Mouse (Mus musculus) forebrain, embryonic 14.5 days (tissue): ENCODE data around the gene Clip4. TPM values are rescaled to one million over a fixed set of nuclear protein-coding genes. Genes with fewer than 3 reads are reported as not detected.
A peak's percentile ranks its signal among the peaks of the same experiment; 100 is the strongest.
"Not testable (repeated sequence)": the region's sequence is repeated elsewhere in the genome, so short reads cannot be mapped to it uniquely, and the experiment has no call there.

ENCODE experiments used
- ATAC-seq: fragments of 200-750 bp; cut with Nextera tagmentation; 2 replicates; pipeline ENCODE4 v1.8.0; 2017; ENCODE audit warnings: mild to moderate bottlenecking, moderate library complexity
- DNase-seq: peaks from one replicate; pipeline ENCODE4 v3.0.0-alpha.2; 2015; ENCODE audit warnings: low spot score
- H3K27ac ChIP-seq: fragments of 300-500 bp; sonication (generic); 2 replicates; pipeline ENCODE4 v1.5.1; 2014; ENCODE audit warnings: low read depth, mild to moderate bottlenecking, control low read depth, low read length, moderate library complexity
- H3K27me3 ChIP-seq: fragments of 300-500 bp; sonication (generic); replicated peaks from 2 replicates; pipeline ENCODE4 v1.6.1; 2014; ENCODE audit warnings: low read length, control low read depth, mixed read lengths; ENCODE audit not compliant: control insufficient read depth, insufficient read depth
- H3K36me3 ChIP-seq: fragments of 300-500 bp; sonication (generic); 2 replicates; pipeline ENCODE4 v1.6.1; 2014; ENCODE audit warnings: low read length, control low read depth; ENCODE audit not compliant: control insufficient read depth, insufficient read depth
- H3K4me1 ChIP-seq: fragments of 300-500 bp; sonication (generic); 2 replicates; pipeline ENCODE4 v1.6.1; 2014; ENCODE audit warnings: antibody characterized with exemption, low read length, control low read depth; ENCODE audit not compliant: control insufficient read depth, insufficient read depth
- H3K4me2 ChIP-seq: fragments of 300-500 bp; sonication (generic); 2 replicates; pipeline ENCODE4 v1.6.1; 2014; ENCODE audit warnings: mild to moderate bottlenecking, control low read depth, low read length
- H3K4me3 ChIP-seq: fragments of 300-500 bp; sonication (generic); 2 replicates; pipeline ENCODE4 v1.5.1; 2014; ENCODE audit warnings: low read depth, low read length, control low read depth
- H3K9ac ChIP-seq: fragments of 300-500 bp; sonication (generic); 2 replicates; pipeline ENCODE4 v1.6.1; 2014; ENCODE audit warnings: mild to moderate bottlenecking, low read length, control low read depth, moderate library complexity
- H3K9me3 ChIP-seq: fragments of 300-500 bp; sonication (generic); replicated peaks from 2 replicates; pipeline ENCODE4 v1.6.1; 2016; ENCODE audit warnings: low read length, control low read depth, mixed read lengths; ENCODE audit not compliant: control insufficient read depth
- WGBS: fragments of 180-500 bp; shearing (Covaris S2); extraction: QIAGEN DNeasy Blood & Tissue Kit; methylation state at CpG from one replicate; pipeline ENCODE4 v1.1.7; 2014; 5-methylcytosine and 5-hydroxymethylcytosine counted together
- polyA plus RNA-seq: library from polyadenylated mRNA; unstranded; fragments of >200 nt; fragmentation: Nextera tagmentation; extraction: Ambion mirVana; gene quantifications from 2 replicates; pipeline ENCODE4 v1.2.1, GENCODE M21; 2014

Gene Clip4
- 6.9 and 8.0 TPM in 2 replicates for polyA plus RNA-seq

DNA sequence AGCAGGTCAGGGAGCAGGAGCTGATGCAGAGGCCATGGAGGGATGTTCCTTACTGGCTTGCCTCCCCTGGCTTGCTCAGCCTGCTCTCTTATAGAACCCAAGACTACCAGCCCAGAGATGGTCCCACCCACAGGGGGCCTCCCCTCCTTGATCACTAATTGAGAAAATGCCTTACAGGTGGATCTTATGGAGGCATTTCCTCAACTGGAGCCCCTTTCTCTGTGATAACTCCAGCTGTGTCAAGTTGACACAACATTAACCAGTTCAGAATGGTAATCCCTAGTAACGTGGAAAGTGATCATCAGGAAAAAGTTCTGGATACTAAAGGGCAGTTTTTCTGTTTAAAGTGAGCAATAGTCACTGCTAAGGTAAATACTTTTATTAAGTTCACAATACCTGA lies at the start of gene Clip4:
Gene Clip4 (plus strand): TSS at position 301 of the 400 bp plus-strand sequence.
- H3K27me3 ChIP-seq, H3K4me3 ChIP-seq, H3K4me1 ChIP-seq, DNase-seq, ATAC-seq, H3K9ac ChIP-seq, H3K9me3 ChIP-seq, H3K4me2 ChIP-seq, H3K27ac ChIP-seq, H3K36me3 ChIP-seq: not testable (repeated sequence)
- WGBS: 75% methylated on average over 1 of the region's 1 CpGs

DNA sequence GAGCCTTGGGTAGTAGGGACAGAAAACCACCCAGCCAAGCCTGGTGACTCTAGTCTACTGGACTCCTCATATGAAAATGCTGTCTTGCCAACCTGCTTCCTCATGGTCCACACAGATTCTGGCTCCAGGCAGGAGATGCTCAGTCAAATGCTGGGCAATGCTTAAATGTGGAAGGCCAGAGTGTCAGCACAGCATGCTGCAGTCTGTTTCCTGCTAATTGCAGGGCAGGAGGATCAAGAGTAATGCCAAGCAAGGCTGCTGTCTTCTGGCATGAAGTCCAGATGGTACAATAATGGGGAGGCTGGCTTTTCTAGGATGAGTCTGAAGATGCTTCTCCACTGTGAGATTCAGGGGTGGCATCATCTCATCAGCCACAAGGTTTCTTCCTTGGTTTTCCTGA lies 47.8 kb upstream of the Clip4 start:
- Histone ChIP-seq H3K27me3 (no peaks in the 10 kb centered on the region), H3K27ac (no peak overlapping the region)
- DNase-seq: no peak

DNA sequence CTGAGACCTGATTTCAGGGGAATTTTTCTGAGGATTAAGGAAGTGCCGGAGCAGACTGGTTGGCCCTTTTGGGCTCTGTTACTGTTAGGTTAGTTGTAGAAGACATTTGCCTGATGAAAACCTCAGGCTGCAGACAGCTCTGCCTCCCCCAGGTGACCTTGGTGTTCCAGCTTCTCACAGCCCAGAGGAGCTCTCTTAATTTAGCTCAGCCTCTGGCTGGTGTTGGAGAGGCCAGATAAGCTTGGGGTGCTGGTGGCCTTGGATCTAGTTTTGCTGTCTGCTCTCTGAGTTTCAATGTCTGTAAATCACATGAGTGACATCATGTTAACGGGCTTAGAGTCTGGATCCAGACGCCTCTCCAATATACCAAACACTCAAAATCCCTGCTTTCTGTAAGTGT lies 47.3 kb upstream of the Clip4 start:
- Histone ChIP-seq H3K9ac (no peak overlapping the region), H3K4me1 (no peaks in the 10 kb centered on the region), H3K4me2 (no peak overlapping the region), H3K36me3 (no peaks in the 10 kb centered on the region), H3K4me3 (no peak overlapping the region), H3K9me3 (no peaks in the 10 kb centered on the region), H3K27ac (no peak overlapping the region), H3K27me3 (no peaks in the 10 kb centered on the region)
- ATAC-seq (no peak), DNase-seq (no peak)
- 80% methylated on average over 3 of the region's 3 CpGs for WGBS

More for the DNA sequence above, 47.8 kb upstream of the Clip4 start:
- no peak for ATAC-seq
- H3K4me3 ChIP-seq: no peak overlapping the region
- no peak overlapping the region for H3K9ac ChIP-seq
- no peaks in the 10 kb centered on the region for H3K36me3 ChIP-seq
- no peaks in the 10 kb centered on the region for H3K4me1 ChIP-seq
- H3K4me2 ChIP-seq: no peak overlapping the region
- no peaks in the 10 kb centered on the region for H3K9me3 ChIP-seq

DNA sequence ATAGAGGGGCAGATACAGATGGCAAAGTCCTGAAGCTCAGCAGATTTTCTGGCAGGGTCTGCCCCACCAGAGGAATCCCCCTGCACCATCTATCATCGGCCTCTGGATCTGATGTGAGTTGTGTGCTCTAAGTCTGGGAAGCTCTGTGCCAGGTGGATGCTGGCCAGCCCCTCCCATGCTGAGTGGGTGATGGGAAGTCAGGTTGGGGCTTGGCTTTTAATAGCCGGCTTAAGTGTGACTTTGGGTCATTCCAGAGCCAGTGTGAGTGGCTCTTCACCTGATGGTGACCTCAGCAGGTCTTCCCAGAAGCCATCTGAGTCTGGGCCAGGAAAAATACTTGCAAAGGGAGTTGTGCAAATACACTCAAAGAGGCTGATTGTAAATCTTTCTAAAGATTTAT lies 37.6 kb upstream of the Clip4 start:
- DNase-seq: no peak
- H3K27me3 ChIP-seq: no peaks in the 10 kb centered on the region
- WGBS: 83% methylated on average over 2 of the region's 2 CpGs
- H3K9ac ChIP-seq: no peak overlapping the region
- H3K4me2 ChIP-seq: no peak overlapping the region
- H3K36me3 ChIP-seq: no peaks in the 10 kb centered on the region
- no peak overlapping the region for H3K4me3 ChIP-seq
- H3K27ac ChIP-seq: no peak overlapping the region
- H3K9me3 ChIP-seq: no peaks in the 10 kb centered on the region
- H3K4me1 ChIP-seq: no peaks in the 10 kb centered on the region
- no peak for ATAC-seq

DNA sequence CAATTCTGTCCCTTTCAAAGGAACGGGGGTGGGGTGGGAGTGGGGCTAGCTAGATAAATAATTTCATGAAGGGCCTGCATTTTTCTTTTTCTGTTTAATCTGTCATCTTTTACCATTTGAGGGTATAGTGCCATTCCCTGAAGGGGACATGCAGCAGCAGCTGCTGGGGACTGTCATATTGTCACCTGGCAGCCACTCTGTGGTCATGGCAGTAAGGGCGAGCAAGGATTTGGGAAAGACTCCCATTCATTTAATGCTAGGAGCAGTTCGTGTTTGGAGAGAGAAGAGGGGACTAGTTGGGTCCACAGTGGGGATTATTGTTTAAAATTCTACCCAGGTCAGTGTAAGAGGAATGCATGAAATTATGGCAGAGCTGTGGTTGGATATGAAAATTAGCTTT lies 31.8 kb upstream of the Clip4 start:
- ATAC-seq (no peak), DNase-seq (no peak)
- Histone ChIP-seq H3K27ac (no peak overlapping the region), H3K9ac (no peak overlapping the region), H3K4me3 (no peak overlapping the region), H3K9me3 (no peaks in the 10 kb centered on the region), H3K36me3 (no peaks in the 10 kb centered on the region), H3K4me1 (no peaks in the 10 kb centered on the region), H3K4me2 (no peak overlapping the region), H3K27me3 (no peaks in the 10 kb centered on the region)
- WGBS: 57% methylated on average over 3 of the region's 3 CpGs

DNA sequence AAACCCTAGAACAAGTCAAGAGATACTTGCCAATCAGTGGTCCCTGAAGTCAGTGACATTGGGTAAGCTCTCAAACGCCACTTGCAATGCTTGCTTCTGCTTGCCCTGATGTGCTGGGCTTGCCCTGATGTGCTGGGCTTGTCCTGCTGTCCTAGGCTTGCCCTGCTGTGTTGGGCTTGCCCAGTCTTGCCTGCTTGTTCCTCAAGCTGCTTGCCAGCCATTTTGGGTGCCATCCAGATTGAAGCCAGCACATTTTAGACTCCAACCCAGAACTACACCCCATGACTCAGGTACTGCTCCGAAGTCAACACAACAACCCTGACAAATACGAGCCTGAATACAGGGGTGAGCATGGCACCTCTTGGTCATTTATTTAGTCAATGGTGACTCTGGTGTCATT lies 26.1 kb upstream of the Clip4 start:
- Histone ChIP-seq H3K9me3 (no peaks in the 10 kb centered on the region), H3K4me1 (peaks cover 6% of the 10 kb centered on the region), H3K4me3 (no peak overlapping the region), H3K27me3 (no peaks in the 10 kb centered on the region), H3K27ac (no peak overlapping the region), H3K36me3 (no peaks in the 10 kb centered on the region), H3K9ac (no peak overlapping the region), H3K4me2 (no peak overlapping the region)
- DNase-seq (no peak), ATAC-seq (no peak)
- 85% methylated on average over 3 of the region's 3 CpGs for WGBS

DNA sequence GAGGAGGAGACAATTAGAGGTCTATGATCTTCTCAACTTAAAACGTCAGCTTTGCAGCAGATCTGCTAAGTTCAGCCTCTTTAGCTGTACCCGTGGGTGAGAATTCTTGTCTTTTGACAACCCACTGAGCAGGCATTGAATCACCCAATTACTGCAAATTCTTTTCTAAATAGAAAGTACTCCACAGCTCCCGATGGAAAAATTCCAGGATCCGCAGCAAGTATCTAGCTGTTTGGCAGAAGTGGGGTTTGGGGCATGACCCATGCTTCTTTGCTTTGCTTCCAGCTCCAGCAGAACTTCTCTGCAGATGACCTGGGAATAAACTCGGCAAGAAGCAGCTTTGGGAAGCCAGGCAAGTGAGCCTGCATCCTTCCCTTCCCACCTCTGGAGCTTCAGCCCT lies 25.3 kb upstream of the Clip4 start:
- DNase-seq: peak; percentile 43
- H3K4me1 ChIP-seq: peaks cover 6% of the 10 kb centered on the region

DNA sequence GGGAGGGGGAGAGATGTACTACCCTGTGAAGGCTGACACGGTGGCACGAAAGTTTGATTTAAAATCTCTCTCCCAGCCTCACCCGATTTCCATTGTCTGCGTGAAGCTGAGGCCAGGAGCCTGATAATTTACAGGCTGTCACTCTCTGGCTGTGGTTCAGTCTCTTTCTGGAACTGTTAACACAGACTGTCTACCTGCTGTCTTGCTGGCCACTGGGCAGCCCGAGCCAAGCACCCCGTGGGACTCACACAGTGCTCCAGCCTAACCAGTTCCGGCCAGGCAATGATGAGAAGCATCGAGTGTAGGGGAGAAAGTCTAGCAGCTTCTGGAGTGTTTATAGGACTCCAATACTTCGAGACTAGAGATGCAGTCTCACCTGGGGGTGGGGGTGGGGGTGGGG lies 22.2 kb upstream of the Clip4 start:
- no peak overlapping the region for H3K27ac ChIP-seq
- no peaks in the 10 kb centered on the region for H3K9me3 ChIP-seq
- ATAC-seq: no peak
- H3K9ac ChIP-seq: no peak overlapping the region
- H3K36me3 ChIP-seq: no peaks in the 10 kb centered on the region
- H3K4me1 ChIP-seq: peaks cover 6% of the 10 kb centered on the region
- H3K27me3 ChIP-seq: no peaks in the 10 kb centered on the region
- H3K4me3 ChIP-seq: no peak overlapping the region
- H3K4me2 ChIP-seq: no peak overlapping the region
- DNase-seq: no peak
- WGBS: 77% methylated on average over 9 of the region's 9 CpGs

More for the DNA sequence above, 25.3 kb upstream of the Clip4 start:
- no peaks in the 10 kb centered on the region for H3K27me3 ChIP-seq
- no peak overlapping the region for H3K27ac ChIP-seq
- ATAC-seq: no peak
- H3K4me2 ChIP-seq: no peak overlapping the region
- H3K4me3 ChIP-seq: no peak overlapping the region
- H3K9ac ChIP-seq: no peak overlapping the region
- H3K9me3 ChIP-seq: no peaks in the 10 kb centered on the region
- H3K36me3 ChIP-seq: no peaks in the 10 kb centered on the region
- WGBS: 3% methylated on average over 5 of the region's 5 CpGs

DNA sequence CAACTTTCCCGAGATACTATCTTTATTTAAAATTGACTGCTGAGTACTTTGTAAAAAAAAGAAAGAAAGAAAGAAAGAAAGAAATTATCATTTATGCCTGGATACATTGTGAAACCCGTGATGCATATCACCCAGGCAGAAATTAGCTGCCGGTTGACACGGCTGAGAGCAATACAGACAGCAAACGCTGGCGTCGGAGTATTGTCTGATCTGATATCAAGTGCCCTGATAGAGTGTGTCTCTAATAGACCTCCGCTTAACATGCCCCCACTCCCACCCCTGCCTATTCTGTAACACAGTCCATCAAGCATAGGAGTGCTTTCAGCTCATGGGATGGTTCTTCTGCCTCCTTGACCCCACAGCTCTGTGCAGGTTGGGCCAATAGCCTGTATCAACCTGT lies 20.7 kb upstream of the Clip4 start:
- Histone ChIP-seq H3K27me3 (no peaks in the 10 kb centered on the region), H3K27ac (no peak overlapping the region), H3K4me1 (peaks cover 6% of the 10 kb centered on the region), H3K4me3 (no peak overlapping the region), H3K4me2 (no peak overlapping the region), H3K9me3 (no peaks in the 10 kb centered on the region), H3K36me3 (no peaks in the 10 kb centered on the region), H3K9ac (no peak overlapping the region)
- 76% methylated on average over 8 of the region's 8 CpGs for WGBS
- no peak for DNase-seq
- no peak for ATAC-seq
